Mouse (Mus musculus) right cerebral cortex, postnatal 10 days (tissue): ENCODE results near the gene Apom.
A peak's percentile ranks its signal among the peaks of the same experiment; 100 is the strongest.

Experiments
- DNase-seq, 2 experiments: peaks; one replicate each; pipeline ENCODE4 v3.0.0; 2021; ENCODE audit warnings: low spot score in 2 of 2

Apom gene

DNA sequence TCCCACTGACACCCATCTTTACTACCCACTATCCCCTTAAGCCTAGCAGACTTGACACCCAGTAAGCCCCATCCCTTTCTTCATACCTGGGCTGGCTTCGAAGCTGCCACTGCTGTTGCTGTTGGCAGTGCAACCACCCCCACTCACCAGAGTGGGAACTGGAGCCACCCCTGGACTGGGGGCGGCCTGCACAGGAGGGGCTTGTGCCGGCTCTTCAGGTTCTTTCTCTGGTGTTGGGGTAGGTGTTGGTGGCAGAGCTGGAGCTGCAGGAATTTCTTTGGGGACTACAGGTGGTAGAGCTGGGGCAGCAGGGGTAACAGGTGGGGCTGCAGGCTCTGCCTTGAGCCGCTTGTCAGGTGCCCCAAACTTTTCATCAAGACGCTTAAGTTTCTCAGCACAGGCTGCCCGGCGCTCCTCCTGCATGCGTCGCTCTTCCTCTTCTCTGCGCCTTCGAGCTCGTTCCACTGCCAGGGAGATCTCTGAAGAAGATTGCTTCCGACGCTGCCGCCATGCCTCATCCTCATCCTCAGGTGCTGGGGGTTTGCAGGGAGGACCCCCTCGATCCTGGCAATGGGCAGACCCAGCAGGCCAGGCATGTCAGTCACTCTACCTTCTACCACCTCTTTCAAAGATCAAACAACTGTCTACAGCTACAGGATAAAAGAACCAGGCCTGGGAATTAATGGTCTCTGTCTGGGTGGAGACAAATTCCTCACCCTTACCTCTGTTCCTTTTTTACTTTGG lies 27.2 kb upstream of the Apom start:
- DNase-seq, result no peak

DNA sequence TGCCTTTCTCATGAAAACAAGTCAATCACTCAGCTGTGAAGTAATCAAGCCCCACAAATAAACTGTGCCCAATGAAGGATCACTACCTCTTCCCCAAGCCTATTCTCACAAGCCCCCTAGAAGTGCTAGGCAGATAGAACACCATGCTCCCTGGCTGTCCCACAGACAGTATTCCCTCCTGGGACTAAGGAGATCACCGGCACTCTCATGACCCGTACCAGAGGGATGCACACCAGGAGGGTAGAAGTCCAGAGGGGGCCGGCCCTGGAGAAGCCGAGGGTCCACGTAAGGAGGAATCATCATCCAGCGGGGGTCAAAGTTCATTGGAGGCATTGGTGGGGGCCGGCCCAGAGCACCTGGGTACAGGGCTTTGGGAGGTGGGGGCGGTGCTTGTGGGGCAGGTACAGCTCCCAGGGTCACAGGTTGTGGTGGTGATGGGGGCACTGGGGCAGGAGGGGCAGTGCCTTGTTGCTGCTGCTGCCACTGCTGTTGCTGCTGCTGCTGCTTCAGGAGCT lies 25.9 kb upstream of the Apom start:
- peak in 1 of 2 experiments; percentile 36 for DNase-seq

DNA sequence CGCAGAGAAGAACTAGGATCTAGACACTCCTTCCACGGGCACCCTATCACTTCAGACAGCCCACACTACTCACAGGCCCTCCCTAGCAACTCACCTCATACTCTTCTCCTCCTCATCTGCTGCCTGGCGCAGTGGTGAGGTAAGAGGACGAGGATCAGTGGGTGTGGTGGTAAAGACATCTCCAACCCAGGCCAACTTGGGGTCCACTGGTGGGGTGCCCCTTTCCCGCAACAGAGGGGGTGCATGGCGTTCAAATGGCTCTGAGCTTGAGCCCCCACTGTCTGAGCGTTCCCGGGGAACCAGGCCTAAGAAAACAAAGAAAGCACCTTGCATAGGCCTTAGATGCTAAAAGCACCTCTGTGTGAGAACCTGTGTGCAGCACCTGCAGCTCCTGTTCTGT lies 25.4 kb upstream of the Apom start:
- no peak for DNase-seq

DNA sequence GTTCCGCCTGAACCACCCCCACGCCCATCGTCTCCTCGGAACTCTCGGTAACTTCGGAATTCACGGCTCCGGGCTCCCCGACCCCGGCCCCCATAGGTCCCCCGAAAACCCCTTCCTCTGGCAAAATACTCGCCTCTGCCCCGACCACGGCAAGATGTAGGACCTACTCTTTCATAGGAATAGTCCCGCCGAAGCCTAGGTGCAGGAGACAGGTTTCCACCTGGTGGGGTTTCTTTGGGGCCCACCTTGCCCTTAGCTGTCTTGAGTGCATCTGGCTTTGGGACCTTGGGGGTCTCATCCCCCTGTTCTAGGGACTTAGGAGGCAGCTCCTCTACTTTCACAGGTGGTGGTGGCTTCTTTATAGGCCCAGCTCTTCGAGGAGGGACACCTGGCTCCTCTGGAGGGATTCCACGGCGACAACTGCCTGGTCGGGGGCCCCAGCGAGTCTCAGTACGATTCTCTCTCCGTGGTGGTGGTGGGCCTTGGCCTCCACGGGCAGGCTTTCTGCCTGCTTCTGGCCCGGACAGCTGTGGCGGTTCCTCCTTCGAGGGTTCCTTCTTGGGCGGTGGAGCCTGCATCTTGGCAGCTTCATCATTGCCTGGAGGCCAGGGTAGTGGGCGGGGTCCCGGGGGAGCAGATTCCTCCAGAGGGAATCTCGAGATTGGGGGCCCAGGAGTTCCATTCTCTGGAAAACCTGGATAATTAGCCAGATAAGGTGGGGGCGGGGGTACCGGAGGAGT lies 24.8 kb upstream of the Apom start:
- DNase-seq, result no peak

DNA sequence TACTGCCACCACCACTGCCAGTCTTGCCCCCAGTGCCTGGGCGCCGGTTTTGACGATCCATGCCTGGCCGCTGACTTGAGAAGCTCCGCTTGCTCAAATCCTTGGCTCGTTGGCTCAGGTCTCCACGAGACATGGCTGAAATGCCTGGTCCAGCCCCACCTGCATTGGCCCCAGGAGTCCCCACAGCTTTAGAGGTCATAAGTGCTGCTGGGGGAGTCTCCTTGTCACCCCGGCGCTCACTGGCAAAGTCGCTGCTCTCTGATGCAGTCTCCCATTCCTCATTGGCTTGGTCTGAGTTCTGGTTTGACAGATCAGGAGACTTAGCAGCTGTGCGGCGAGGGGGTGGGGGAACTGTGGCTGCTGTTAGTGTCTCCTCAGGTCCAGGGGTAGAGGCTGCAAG lies 23.6 kb upstream of the Apom start:
- DNase-seq, result no peak

- no peak for DNase-seq
Measured at GRCm38 (mm10) chr17:35154616-35155015, 22.8 kb upstream of the Apom start.

- DNase-seq, result no peak
Measured at GRCm38 (mm10) chr17:35153931-35154330, 22.1 kb upstream of the Apom start.

DNA sequence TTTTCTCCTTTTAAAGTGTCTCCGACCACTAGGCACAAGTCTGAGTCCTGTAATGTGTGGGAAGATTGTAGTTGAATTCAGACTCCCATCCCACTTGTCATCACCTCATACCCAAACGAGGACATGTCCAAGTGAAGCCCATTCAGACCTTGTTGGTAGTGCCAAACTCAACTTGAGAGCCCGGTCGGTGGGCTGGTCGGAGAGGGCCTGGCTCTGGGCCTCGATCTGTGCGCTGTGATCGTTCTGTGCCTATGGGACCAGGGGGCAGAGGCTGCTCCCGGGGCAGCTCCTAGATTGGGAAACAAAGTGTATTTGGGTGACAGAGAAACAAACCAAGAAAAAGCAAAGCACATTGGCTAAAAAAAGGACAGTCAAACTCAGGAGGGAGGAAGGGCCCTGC lies 21.2 kb upstream of the Apom start:
- DNase-seq, result no peak

- no peak for DNase-seq
Measured at GRCm38 (mm10) chr17:35152121-35152520, 20.3 kb upstream of the Apom start.

GRCm38 (mm10) chr17:35147922-35148639 lies 16.2 kb upstream of the Apom start:
- DNase-seq, result no peak

- DNase-seq, result no peak
Measured at GRCm38 (mm10) chr17:35147348-35147747, 15.5 kb upstream of the Apom start.

DNA sequence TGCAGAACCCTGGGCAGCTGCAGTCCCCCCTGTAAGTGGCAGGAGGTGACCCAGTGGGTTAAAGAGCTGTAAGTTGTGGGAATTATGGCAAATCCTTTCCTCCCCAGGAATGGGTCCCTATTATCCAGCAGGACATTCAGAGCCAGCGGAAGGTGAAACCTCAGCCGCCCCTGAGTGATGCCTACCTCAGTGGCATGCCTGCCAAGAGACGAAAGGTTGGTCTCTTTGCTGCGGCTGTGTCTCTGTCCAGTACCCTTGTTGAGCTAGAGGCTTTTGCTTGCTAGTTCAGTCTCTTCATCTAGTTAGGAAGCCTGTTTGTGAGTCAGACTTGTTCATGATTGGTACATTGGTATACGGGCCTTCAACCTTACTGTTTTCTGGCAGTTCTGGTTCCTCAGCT lies 14.3 kb upstream of the Apom start:
- no peak for DNase-seq

GRCm38 (mm10) chr17:35141971-35142370 lies 10.1 kb upstream of the Apom start:
- no peak for DNase-seq

DNA sequence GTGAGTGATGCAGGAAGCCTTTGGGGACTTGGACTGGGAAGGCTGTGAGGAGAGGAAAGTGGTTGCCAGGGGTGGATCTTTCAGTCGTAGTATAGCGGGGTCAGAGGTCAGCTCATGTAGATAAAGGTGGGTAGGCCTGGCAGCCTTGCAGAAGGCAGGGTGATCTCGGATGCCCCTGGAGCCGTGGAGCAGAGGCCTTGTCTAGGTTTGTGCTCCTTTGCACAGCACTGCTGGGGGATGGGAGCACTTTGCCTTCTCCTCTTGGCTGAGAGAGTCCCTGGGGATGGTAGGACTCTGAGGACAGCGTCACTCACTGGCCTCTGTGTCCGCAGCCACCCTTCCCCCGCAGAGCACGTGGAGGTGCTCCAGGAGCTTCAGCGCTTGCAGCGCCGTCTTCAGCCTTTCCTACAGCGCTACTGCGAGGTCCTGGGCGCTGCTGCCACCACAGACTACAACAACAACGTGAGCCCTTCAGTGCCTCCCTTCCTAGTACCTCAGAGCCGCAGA lies 8.7 kb upstream of the Apom start:
- DNase-seq, result no peak

GRCm38 (mm10) chr17:35139269-35139668 lies 7.4 kb upstream of the Apom start:
- DNase-seq, result no peak

GRCm38 (mm10) chr17:35135591-35136320 lies 3.9 kb upstream of the Apom start:
- no peak for DNase-seq

DNA sequence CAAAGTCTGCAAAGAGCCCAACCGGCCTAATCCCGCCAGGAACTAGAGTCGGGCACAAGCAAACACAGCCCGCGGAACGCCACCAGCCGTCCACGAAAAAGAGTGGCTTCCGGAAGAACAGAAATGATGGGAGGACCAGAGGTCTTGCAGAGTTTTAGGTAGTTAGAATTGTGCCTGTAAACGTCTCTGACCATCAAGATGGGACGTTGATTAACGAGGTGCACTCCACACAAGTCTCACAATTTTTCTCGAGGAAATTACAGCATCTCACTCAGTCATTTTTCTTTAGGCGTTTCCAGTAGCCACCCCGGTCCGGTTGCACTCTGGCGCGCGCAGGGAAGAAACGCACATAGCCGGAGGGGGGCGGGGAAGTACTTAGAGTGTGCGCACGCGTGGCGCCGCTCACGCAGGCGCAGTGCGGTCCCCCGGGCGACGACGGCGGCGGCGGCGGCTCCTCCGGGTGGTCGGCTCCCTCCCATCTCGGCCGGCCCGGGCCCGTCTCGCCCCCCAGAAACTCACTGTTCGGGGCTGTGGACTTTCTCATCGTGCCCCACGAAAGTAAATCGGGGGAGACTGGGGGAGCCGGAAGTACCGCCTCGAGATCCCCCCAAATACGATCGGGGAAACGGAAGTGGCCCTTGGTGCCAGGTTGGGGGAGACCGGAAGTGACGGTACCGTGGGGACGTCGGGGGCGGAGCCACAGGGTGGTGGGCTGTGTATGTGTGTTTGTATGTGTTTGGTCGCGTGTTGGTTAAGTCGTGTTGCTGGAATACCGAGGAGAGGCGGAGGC lies 3.1 kb upstream of the Apom start, which contains the start of gene Bag6:
Gene Bag6, plus strand, starts transcription at position 378 of the 790 bp plus-strand sequence.
- peak; percentile 95 to 96 for DNase-seq

- DNase-seq, result no peak
Measured at GRCm38 (mm10) chr17:35133517-35133916, 1.7 kb upstream of the Apom start.

- no peak for DNase-seq
Measured at GRCm38 (mm10) chr17:35132174-35132560, 317 bp upstream of the Apom start.

GRCm38 (mm10) chr17:35131038-35131437 lies 812 bp downstream of the Apom start:
- DNase-seq, result no peak

- DNase-seq, result no peak
Measured at GRCm38 (mm10) chr17:35128996-35129395, 2.9 kb downstream of the Apom start.
